Mouse (Mus musculus): ENCODE results near the gene Aff4. TPM values are rescaled to one million over a fixed set of nuclear protein-coding genes. Genes with fewer than 3 reads are reported as not detected.

Aff4 gene
- polyA plus RNA-seq, 1 experiment = 69.0 TPM

- TF ChIP-seq CTCF (IDR thresholded peaks at IDR 0.05; ENCODE audit: borderline replicate concordance, extremely low read depth, insufficient read depth, insufficient read length) (no peak), POLR2A (IDR thresholded peaks at IDR 0.05; ENCODE audit: borderline replicate concordance, extremely low read depth, insufficient read depth, insufficient read length, poor library complexity, severe bottlenecking) (no peak)
- DNase-seq (ENCODE audit: low read depth) = no peak
These were observed 5.3 kb upstream of the Aff4 start for GRCm38 (mm10) chr11:53345328-53345727.

GRCm38 (mm10) chr11:53345738-53346137, 4.9 kb upstream of the Aff4 start:
- TF ChIP-seq POLR2A (IDR thresholded peaks at IDR 0.05; ENCODE audit: borderline replicate concordance, extremely low read depth, insufficient read depth, insufficient read length, poor library complexity, severe bottlenecking) (no peak), CTCF (IDR thresholded peaks at IDR 0.05; ENCODE audit: borderline replicate concordance, extremely low read depth, insufficient read depth, insufficient read length) (no peak)

GRCm38 (mm10) chr11:53351224-53351942, 750 bp downstream of the Aff4 start:
- TF ChIP-seq POLR2A (IDR thresholded peaks at IDR 0.05; ENCODE audit: borderline replicate concordance, extremely low read depth, insufficient read depth, insufficient read length, poor library complexity, severe bottlenecking) = no peak
- no peak for TF ChIP-seq CTCF (IDR thresholded peaks at IDR 0.05; ENCODE audit: borderline replicate concordance, extremely low read depth, insufficient read depth, insufficient read length)

More at GRCm38 (mm10) chr11:53345738-53346137, 4.9 kb upstream of the Aff4 start:
- no peak for DNase-seq (ENCODE audit: low read depth)

GRCm38 (mm10) chr11:53351943-53352590, 1.4 kb downstream of the Aff4 start:
- TF ChIP-seq POLR2A (IDR thresholded peaks at IDR 0.05; ENCODE audit: borderline replicate concordance, extremely low read depth, insufficient read depth, insufficient read length, poor library complexity, severe bottlenecking) (no peak), CTCF (IDR thresholded peaks at IDR 0.05; ENCODE audit: borderline replicate concordance, extremely low read depth, insufficient read depth, insufficient read length) (no peak)
- DNase-seq (ENCODE audit: low read depth) = no peak

More at GRCm38 (mm10) chr11:53351224-53351942, 750 bp downstream of the Aff4 start:
- peak; percentile 87 for DNase-seq (ENCODE audit: low read depth)

- TF ChIP-seq CTCF (IDR thresholded peaks at IDR 0.05; ENCODE audit: borderline replicate concordance, extremely low read depth, insufficient read depth, insufficient read length) = no peak
- TF ChIP-seq POLR2A (IDR thresholded peaks at IDR 0.05; ENCODE audit: borderline replicate concordance, extremely low read depth, insufficient read depth, insufficient read length, poor library complexity, severe bottlenecking) = no peak
- no peak for DNase-seq (ENCODE audit: low read depth)
These were observed 8.0 kb downstream of the Aff4 start for GRCm38 (mm10) chr11:53358504-53359155.

- TF ChIP-seq CTCF (IDR thresholded peaks at IDR 0.05; ENCODE audit: borderline replicate concordance, extremely low read depth, insufficient read depth, insufficient read length) (no peak), POLR2A (IDR thresholded peaks at IDR 0.05; ENCODE audit: borderline replicate concordance, extremely low read depth, insufficient read depth, insufficient read length, poor library complexity, severe bottlenecking) (no peak)
- DNase-seq (ENCODE audit: low read depth) = no peak
These were observed 16.4 kb downstream of the Aff4 start for GRCm38 (mm10) chr11:53367032-53367431.

GRCm38 (mm10) chr11:53378918-53379317, 28.3 kb downstream of the Aff4 start:
- no peak for DNase-seq (ENCODE audit: low read depth)
- no peak for TF ChIP-seq POLR2A (IDR thresholded peaks at IDR 0.05; ENCODE audit: borderline replicate concordance, extremely low read depth, insufficient read depth, insufficient read length, poor library complexity, severe bottlenecking)
- no peak for TF ChIP-seq CTCF (IDR thresholded peaks at IDR 0.05; ENCODE audit: borderline replicate concordance, extremely low read depth, insufficient read depth, insufficient read length)

GRCm38 (mm10) chr11:53383758-53384428, 33.3 kb downstream of the Aff4 start:
- TF ChIP-seq POLR2A (IDR thresholded peaks at IDR 0.05; ENCODE audit: borderline replicate concordance, extremely low read depth, insufficient read depth, insufficient read length, poor library complexity, severe bottlenecking) = no peak
- TF ChIP-seq CTCF (IDR thresholded peaks at IDR 0.05; ENCODE audit: borderline replicate concordance, extremely low read depth, insufficient read depth, insufficient read length) = no peak

GRCm38 (mm10) chr11:53393856-53394255, 43.2 kb downstream of the Aff4 start:
- DNase-seq (ENCODE audit: low read depth) = no peak
- no peak for TF ChIP-seq CTCF (IDR thresholded peaks at IDR 0.05; ENCODE audit: borderline replicate concordance, extremely low read depth, insufficient read depth, insufficient read length)
- TF ChIP-seq POLR2A (IDR thresholded peaks at IDR 0.05; ENCODE audit: borderline replicate concordance, extremely low read depth, insufficient read depth, insufficient read length, poor library complexity, severe bottlenecking) = no peak

More at GRCm38 (mm10) chr11:53383758-53384428, 33.3 kb downstream of the Aff4 start:
- DNase-seq (ENCODE audit: low read depth) = no peak

- no peak for TF ChIP-seq POLR2A (IDR thresholded peaks at IDR 0.05; ENCODE audit: borderline replicate concordance, extremely low read depth, insufficient read depth, insufficient read length, poor library complexity, severe bottlenecking)
- no peak for TF ChIP-seq CTCF (IDR thresholded peaks at IDR 0.05; ENCODE audit: borderline replicate concordance, extremely low read depth, insufficient read depth, insufficient read length)
- no peak for DNase-seq (ENCODE audit: low read depth)
These were observed 53.0 kb downstream of the Aff4 start for GRCm38 (mm10) chr11:53403638-53404037.

- TF ChIP-seq POLR2A (IDR thresholded peaks at IDR 0.05; ENCODE audit: borderline replicate concordance, extremely low read depth, insufficient read depth, insufficient read length, poor library complexity, severe bottlenecking) (no peak), CTCF (IDR thresholded peaks at IDR 0.05; ENCODE audit: borderline replicate concordance, extremely low read depth, insufficient read depth, insufficient read length) (peak; percentile 60; the same call in 1 of the 2 replicates)
These were observed 61.1 kb downstream of the Aff4 start for GRCm38 (mm10) chr11:53411738-53412137.

More at GRCm38 (mm10) chr11:53411738-53412137, 61.1 kb downstream of the Aff4 start:
- DNase-seq (ENCODE audit: low read depth) = peak; percentile 54
